Mouse (Mus musculus): ENCODE data around the gene Gm27021. TPM values are rescaled to one million over a fixed set of nuclear protein-coding genes. Genes with fewer than 3 reads are reported as not detected.
A peak's percentile ranks its signal among the peaks of the same experiment; 100 is the strongest.

The Gm27021 gene
- polyA plus RNA-seq, 1 experiment from 2014 or later, result 2.0 TPM

DNA sequence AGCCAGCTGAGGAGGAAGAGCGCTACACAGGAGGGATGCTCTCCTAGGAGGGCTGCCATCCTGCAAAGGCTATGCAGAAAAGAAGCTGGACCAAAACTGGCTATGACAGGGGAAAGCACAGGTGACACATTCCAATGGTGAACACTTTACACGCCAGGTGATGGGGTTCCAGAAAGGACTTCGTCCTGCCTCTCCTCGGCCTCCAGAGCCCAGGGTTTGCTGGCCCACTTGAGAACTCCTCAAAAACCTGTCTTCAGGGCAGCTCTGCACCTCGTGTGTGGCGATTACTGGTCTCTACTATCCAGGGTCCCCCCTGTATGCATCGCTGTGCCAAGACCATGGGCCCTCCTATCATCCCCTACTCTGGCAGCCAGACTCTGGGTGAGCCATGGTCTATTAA lies 20.6 kb upstream of the Gm27021 start:
- no peak for ATAC-seq (ENCODE audit: insufficient read depth, low FRiP score)
- no peaks in the 10 kb centered on the region for H3K27me3 ChIP-seq (ENCODE audit: control insufficient read depth, insufficient read depth, low read length)
- no peaks in the 10 kb centered on the region for H3K9me3 ChIP-seq (replicated peaks; ENCODE audit: control insufficient read depth, low read length)
- H3K4me1 ChIP-seq (ENCODE audit: control insufficient read depth, insufficient read depth, low read length), result peaks cover 23% of the 10 kb centered on the region
- no peak overlapping the region for H3K4me3 ChIP-seq (replicated peaks; ENCODE audit: low read length)
- no peak overlapping the region for H3K27ac ChIP-seq (ENCODE audit: low read length)
- WGBS, result 90% methylated on average over 7 of the region's 7 CpGs
- no peak overlapping the region for H3K9ac ChIP-seq (ENCODE audit: low read length)
- no peaks in the 10 kb centered on the region for H3K36me3 ChIP-seq (ENCODE audit: control insufficient read depth, insufficient read depth, low read length)
- H3K4me2 ChIP-seq (ENCODE audit: low read depth, low read length), result no peak overlapping the region

GRCm38 (mm10) chr8:120687786-120688185 lies 19.9 kb upstream of the Gm27021 start:
- no peak overlapping the region for H3K4me3 ChIP-seq (replicated peaks; ENCODE audit: low read length)
- H3K9ac ChIP-seq (ENCODE audit: low read length), result no peak overlapping the region
- whole genome bisulfite sequencing, result 64% methylated on average over 8 of the region's 8 CpGs
- no peak overlapping the region for H3K27ac ChIP-seq (ENCODE audit: low read length)
- peaks cover 20% of the 10 kb centered on the region for H3K4me1 ChIP-seq (ENCODE audit: control insufficient read depth, insufficient read depth, low read length)
- no peak for ATAC-seq (ENCODE audit: insufficient read depth, low FRiP score)
- no peak overlapping the region for H3K4me2 ChIP-seq (ENCODE audit: low read depth, low read length)
- no peaks in the 10 kb centered on the region for H3K36me3 ChIP-seq (ENCODE audit: control insufficient read depth, insufficient read depth, low read length)
- no peaks in the 10 kb centered on the region for H3K9me3 ChIP-seq (replicated peaks; ENCODE audit: control insufficient read depth, low read length)
- no peaks in the 10 kb centered on the region for H3K27me3 ChIP-seq (ENCODE audit: control insufficient read depth, insufficient read depth, low read length)

DNA sequence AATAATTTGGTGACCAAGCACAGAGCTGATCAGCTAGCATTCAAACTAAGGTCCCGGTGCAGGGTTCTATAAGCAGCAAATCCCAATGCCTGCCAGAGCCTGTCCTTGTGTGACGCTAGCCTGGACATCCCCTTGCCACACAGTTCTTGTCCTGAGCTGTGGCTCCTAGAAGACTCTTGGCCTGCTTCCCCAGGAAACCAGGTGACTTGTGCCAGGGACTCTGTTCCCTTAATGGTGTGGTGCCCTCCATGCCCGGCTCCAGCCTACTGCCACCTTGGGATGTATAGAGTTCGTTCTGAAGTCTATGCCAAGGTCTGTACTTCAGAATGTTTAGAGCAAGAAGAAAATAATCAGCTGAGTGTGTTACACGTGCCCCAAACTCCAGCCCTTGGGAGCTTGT lies 18.7 kb upstream of the Gm27021 start:
- peaks cover 20% of the 10 kb centered on the region for H3K4me1 ChIP-seq (ENCODE audit: control insufficient read depth, insufficient read depth, low read length)
- ATAC-seq (ENCODE audit: insufficient read depth, low FRiP score), result no peak
- H3K27me3 ChIP-seq (ENCODE audit: control insufficient read depth, insufficient read depth, low read length), result no peaks in the 10 kb centered on the region
- H3K36me3 ChIP-seq (ENCODE audit: control insufficient read depth, insufficient read depth, low read length), result no peaks in the 10 kb centered on the region
- no peaks in the 10 kb centered on the region for H3K9me3 ChIP-seq (replicated peaks; ENCODE audit: control insufficient read depth, low read length)
- WGBS, result 80% methylated on average over 5 of the region's 5 CpGs
- H3K4me3 ChIP-seq (replicated peaks; ENCODE audit: low read length), result no peak overlapping the region
- H3K27ac ChIP-seq (ENCODE audit: low read length), result no peak overlapping the region
- no peak overlapping the region for H3K4me2 ChIP-seq (ENCODE audit: low read depth, low read length)
- no peak overlapping the region for H3K9ac ChIP-seq (ENCODE audit: low read length)

- Histone ChIP-seq H3K27ac (ENCODE audit: low read length) (no peak overlapping the region), H3K27me3 (ENCODE audit: control insufficient read depth, insufficient read depth, low read length) (no peaks in the 10 kb centered on the region), H3K9ac (ENCODE audit: low read length) (no peak overlapping the region; the same call in 1 of the 2 replicates), H3K4me2 (ENCODE audit: low read depth, low read length) (no peak overlapping the region), H3K36me3 (ENCODE audit: control insufficient read depth, insufficient read depth, low read length) (no peaks in the 10 kb centered on the region), H3K4me1 (ENCODE audit: control insufficient read depth, insufficient read depth, low read length) (peaks cover 20% of the 10 kb centered on the region), H3K9me3 (replicated peaks; ENCODE audit: control insufficient read depth, low read length) (no peaks in the 10 kb centered on the region), H3K4me3 (replicated peaks; ENCODE audit: low read length) (no peak overlapping the region)
- 84% methylated on average over 13 of the region's 13 CpGs for WGBS
- no peak for ATAC-seq (ENCODE audit: insufficient read depth, low FRiP score)
Observed at GRCm38 (mm10) chr8:120686051-120686450, 18.2 kb upstream of the Gm27021 start.

- WGBS, result 79% methylated on average over 8 of the region's 8 CpGs
Observed at GRCm38 (mm10) chr8:120685591-120685990, 17.7 kb upstream of the Gm27021 start.

GRCm38 (mm10) chr8:120685097-120685496 lies 17.2 kb upstream of the Gm27021 start:
- H3K27ac ChIP-seq (ENCODE audit: low read length), result peak overlapping the region; percentile 48
- no peaks in the 10 kb centered on the region for H3K9me3 ChIP-seq (replicated peaks; ENCODE audit: control insufficient read depth, low read length)
- H3K4me1 ChIP-seq (ENCODE audit: control insufficient read depth, insufficient read depth, low read length), result peaks cover 20% of the 10 kb centered on the region
- ATAC-seq (ENCODE audit: insufficient read depth, low FRiP score), result peak; percentile 71; the same call in 1 of the 2 replicates
- no peaks in the 10 kb centered on the region for H3K36me3 ChIP-seq (ENCODE audit: control insufficient read depth, insufficient read depth, low read length)
- 37% methylated on average over 5 of the region's 5 CpGs for WGBS
- peak overlapping the region; percentile 32; the same call in 1 of the 2 replicates for H3K9ac ChIP-seq (ENCODE audit: low read length)
- no peak overlapping the region for H3K4me3 ChIP-seq (replicated peaks; ENCODE audit: low read length)
- H3K27me3 ChIP-seq (ENCODE audit: control insufficient read depth, insufficient read depth, low read length), result no peaks in the 10 kb centered on the region
- H3K4me2 ChIP-seq (ENCODE audit: low read depth, low read length), result no peak overlapping the region

More at GRCm38 (mm10) chr8:120685591-120685990, 17.7 kb upstream of the Gm27021 start:
- Histone ChIP-seq H3K4me1 (ENCODE audit: control insufficient read depth, insufficient read depth, low read length) (peaks cover 20% of the 10 kb centered on the region), H3K36me3 (ENCODE audit: control insufficient read depth, insufficient read depth, low read length) (no peaks in the 10 kb centered on the region), H3K9me3 (replicated peaks; ENCODE audit: control insufficient read depth, low read length) (no peaks in the 10 kb centered on the region), H3K27me3 (ENCODE audit: control insufficient read depth, insufficient read depth, low read length) (no peaks in the 10 kb centered on the region), H3K4me2 (ENCODE audit: low read depth, low read length) (no peak overlapping the region), H3K9ac (ENCODE audit: low read length) (no peak overlapping the region; the same call in 1 of the 2 replicates), H3K4me3 (replicated peaks; ENCODE audit: low read length) (no peak overlapping the region), H3K27ac (ENCODE audit: low read length) (peak overlapping the region; percentile 48)
- no peak for ATAC-seq (ENCODE audit: insufficient read depth, low FRiP score)

GRCm38 (mm10) chr8:120684082-120684481 lies 16.2 kb upstream of the Gm27021 start:
- peaks cover 20% of the 10 kb centered on the region for H3K4me1 ChIP-seq (ENCODE audit: control insufficient read depth, insufficient read depth, low read length)
- H3K27ac ChIP-seq (ENCODE audit: low read length), result peak overlapping the region; percentile 6; the same call in 1 of the 2 replicates
- H3K27me3 ChIP-seq (ENCODE audit: control insufficient read depth, insufficient read depth, low read length), result no peaks in the 10 kb centered on the region
- WGBS, result 64% methylated on average over 5 of the region's 5 CpGs
- H3K4me3 ChIP-seq (replicated peaks; ENCODE audit: low read length), result no peak overlapping the region
- ATAC-seq (ENCODE audit: insufficient read depth, low FRiP score), result no peak
- no peaks in the 10 kb centered on the region for H3K9me3 ChIP-seq (replicated peaks; ENCODE audit: control insufficient read depth, low read length)
- no peaks in the 10 kb centered on the region for H3K36me3 ChIP-seq (ENCODE audit: control insufficient read depth, insufficient read depth, low read length)
- H3K9ac ChIP-seq (ENCODE audit: low read length), result no peak overlapping the region
- H3K4me2 ChIP-seq (ENCODE audit: low read depth, low read length), result no peak overlapping the region

DNA sequence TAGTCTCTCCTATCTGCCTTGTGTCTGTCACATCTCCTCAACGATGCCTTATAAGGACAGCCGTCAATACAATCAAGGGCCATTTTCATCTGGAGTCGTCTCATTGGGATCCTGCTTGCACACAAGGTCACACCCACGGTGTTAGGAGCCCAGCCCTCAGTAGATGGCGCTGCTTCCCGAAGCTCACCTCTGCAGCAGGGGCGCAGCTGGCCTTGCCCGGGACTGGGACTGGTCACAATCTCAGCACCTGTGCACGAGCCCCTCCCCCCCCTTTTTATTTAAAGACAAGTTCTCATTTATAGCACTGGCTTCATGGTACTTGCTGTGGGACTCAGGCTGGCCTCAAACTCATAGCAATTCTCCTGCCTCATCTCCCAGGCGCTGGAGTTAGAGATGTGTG lies 15.7 kb upstream of the Gm27021 start:
- H3K36me3 ChIP-seq (ENCODE audit: control insufficient read depth, insufficient read depth, low read length), result no peaks in the 10 kb centered on the region
- no peak overlapping the region for H3K9ac ChIP-seq (ENCODE audit: low read length)
- H3K4me3 ChIP-seq (replicated peaks; ENCODE audit: low read length), result no peak overlapping the region
- H3K4me1 ChIP-seq (ENCODE audit: control insufficient read depth, insufficient read depth, low read length), result peaks cover 20% of the 10 kb centered on the region
- H3K9me3 ChIP-seq (replicated peaks; ENCODE audit: control insufficient read depth, low read length), result no peaks in the 10 kb centered on the region
- no peak overlapping the region for H3K27ac ChIP-seq (ENCODE audit: low read length)
- 15% methylated on average over 10 of the region's 10 CpGs for WGBS
- ATAC-seq (ENCODE audit: insufficient read depth, low FRiP score), result 0 out of 2 replicates have a peak, but pooled peaks have one; percentile 38
- no peak overlapping the region for H3K4me2 ChIP-seq (ENCODE audit: low read depth, low read length)
- no peaks in the 10 kb centered on the region for H3K27me3 ChIP-seq (ENCODE audit: control insufficient read depth, insufficient read depth, low read length)

DNA sequence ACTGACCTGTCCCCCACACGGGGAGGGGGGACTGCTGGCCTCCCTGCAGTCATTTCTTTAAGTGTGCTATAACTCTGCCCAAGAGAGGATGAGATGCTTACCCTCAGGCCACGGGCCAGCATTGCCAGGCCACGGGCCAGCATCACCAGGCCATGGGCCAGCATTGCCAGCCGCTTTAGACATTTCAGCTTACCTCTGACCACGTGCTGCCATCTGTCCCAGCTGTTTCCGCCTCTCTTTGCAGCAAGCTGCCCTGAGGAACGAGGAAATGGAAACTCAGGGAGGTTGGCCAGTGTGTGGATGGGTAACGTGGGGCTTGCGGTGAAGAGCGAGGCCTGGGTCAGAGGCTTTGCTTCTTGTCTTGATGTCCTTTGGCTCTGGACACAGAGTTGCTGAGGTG lies 13.2 kb upstream of the Gm27021 start:
- Histone ChIP-seq H3K4me1 (ENCODE audit: control insufficient read depth, insufficient read depth, low read length) (peaks cover 20% of the 10 kb centered on the region), H3K27me3 (ENCODE audit: control insufficient read depth, insufficient read depth, low read length) (no peaks in the 10 kb centered on the region), H3K9ac (ENCODE audit: low read length) (no peak overlapping the region), H3K9me3 (replicated peaks; ENCODE audit: control insufficient read depth, low read length) (no peaks in the 10 kb centered on the region), H3K27ac (ENCODE audit: low read length) (no peak overlapping the region), H3K4me2 (ENCODE audit: low read depth, low read length) (no peak overlapping the region), H3K4me3 (replicated peaks; ENCODE audit: low read length) (no peak overlapping the region), H3K36me3 (ENCODE audit: control insufficient read depth, insufficient read depth, low read length) (no peaks in the 10 kb centered on the region)
- WGBS, result 76% methylated on average over 10 of the region's 10 CpGs
- no peak for ATAC-seq (ENCODE audit: insufficient read depth, low FRiP score)
